Mouse (Mus musculus) brain, embryonic 14.5 days (tissue): ENCODE measurements around the gene Ahcyl1.

Experiments used
- CTCF ChIP-seq: fragments of 200-500 bp; IDR thresholded peaks from 2 replicates; pipeline ENCODE4 v1.5.1; 2012; ENCODE audit warnings: inconsistent platforms, mild to moderate bottlenecking, moderate library complexity, borderline replicate concordance; ENCODE audit not compliant: insufficient read depth, insufficient read length; ENCODE audit errors: extremely low read depth
- POLR2A ChIP-seq: fragments of 200-500 bp; IDR thresholded peaks from 2 replicates; pipeline ENCODE4 v1.6.1; 2012; ENCODE audit warnings: mild to moderate bottlenecking, inconsistent platforms, borderline replicate concordance; ENCODE audit not compliant: poor library complexity, insufficient read depth, insufficient read length, severe bottlenecking; ENCODE audit errors: extremely low read depth

DNA sequence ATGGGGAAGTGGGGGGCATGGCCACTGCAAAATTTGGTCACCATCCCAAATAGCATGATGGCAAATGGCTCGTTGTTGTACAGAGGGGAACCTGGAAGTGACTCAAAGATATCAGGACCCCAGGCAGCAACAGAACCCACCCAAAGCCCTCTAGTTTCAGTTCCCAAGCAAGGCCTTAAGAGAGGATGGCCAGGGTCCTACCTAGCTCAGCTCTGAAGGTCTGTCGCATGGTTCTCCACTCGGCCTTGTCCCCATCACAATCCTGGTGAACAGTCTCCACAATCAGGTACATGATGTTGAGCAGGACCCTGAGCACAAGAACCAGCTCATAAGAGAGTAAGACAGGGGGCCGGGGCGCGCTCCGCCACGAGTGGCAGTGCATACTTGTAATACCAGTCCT lies 71.9 kb downstream of the Ahcyl1 start:
- no peak for TF ChIP-seq CTCF
- no peak for TF ChIP-seq POLR2A
